Mouse (Mus musculus): ENCODE data around the gene Fam114a1. TPM values are rescaled to one million over a fixed set of nuclear protein-coding genes. Genes with fewer than 3 reads are reported as not detected.

Fam114a1 gene
- total RNA-seq, 2 experiments from 2014 or later, result 35.8 to 37.0 TPM

DNA sequence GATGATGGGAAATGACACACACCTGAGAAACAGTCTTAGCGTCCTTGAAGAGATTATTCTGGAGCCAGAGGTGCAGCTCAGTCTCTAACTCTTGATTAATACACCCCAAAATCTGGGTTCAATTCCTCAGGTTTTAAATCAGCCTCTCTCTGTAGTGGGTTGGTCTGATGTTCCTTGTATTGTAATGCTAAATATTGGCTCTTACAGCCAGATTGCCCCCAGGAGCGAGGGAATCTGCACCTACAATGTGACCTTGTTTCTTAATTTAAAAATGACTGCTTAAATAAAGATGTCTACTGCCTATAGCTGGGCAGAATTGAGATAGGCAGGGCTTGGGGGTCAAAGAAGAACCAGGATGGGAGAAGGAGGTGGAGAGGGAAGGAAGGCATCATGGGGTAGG, 89.9 kb downstream of the Fam114a1 start:
- DNase-seq, result no peak

DNA sequence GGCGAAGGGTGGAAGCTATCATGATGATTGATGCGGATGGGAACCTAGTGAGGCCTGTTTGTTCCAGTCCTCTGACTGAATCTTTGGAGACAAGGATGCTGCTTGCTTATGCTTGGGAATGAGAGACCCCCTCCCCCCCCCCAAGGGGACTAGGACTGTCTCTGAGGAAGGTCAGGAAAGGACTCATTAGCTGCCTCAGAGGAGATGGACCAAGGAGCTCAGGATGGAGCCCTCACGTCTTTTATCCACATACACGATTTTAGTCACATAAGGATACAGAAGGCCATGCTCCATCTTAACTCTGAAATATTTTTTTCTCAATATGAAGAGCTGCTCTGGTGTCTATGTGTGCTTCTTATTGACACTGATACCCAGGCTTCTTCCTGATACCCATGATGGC, 92.4 kb downstream of the Fam114a1 start:
- no peak for DNase-seq

DNA sequence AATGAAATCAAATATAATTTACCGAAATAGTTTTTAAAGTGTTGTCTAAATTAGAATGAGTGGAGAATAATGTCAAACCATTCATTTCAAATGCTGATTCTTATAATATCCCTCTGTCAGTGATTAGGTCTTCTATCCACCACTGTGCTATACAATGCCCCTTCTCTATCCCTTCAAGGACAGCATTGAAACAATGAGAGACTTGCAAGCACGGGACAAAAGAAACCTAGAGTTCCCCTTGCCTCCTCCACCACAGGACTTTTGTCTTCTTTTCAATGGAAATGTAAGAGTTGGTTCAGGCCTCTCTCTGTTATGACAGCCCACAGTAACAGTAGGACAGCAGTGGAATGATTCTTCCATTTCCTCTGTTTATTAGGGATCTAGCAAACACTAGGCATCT, 93.4 kb downstream of the Fam114a1 start:
- no peak for DNase-seq

DNA sequence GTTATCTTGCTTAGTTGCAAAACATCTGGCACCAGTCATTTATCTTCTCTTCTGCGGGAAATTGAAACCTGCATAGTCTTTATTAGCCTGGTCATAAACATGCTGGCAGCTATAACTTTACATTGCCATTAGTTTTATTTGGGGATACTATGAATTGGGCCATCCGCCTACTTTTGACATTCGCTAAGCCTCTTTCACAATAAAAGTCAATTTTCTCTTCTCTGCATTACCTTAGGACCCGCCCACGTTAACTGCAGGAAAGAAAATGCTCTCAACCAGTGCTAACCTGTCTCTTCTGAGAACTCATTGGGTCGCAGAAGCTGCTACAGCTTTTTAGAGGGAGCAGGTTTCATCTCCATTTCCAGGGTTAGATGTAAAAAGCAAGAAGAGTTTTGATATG, 98.3 kb downstream of the Fam114a1 start:
- DNase-seq, result no peak

DNA sequence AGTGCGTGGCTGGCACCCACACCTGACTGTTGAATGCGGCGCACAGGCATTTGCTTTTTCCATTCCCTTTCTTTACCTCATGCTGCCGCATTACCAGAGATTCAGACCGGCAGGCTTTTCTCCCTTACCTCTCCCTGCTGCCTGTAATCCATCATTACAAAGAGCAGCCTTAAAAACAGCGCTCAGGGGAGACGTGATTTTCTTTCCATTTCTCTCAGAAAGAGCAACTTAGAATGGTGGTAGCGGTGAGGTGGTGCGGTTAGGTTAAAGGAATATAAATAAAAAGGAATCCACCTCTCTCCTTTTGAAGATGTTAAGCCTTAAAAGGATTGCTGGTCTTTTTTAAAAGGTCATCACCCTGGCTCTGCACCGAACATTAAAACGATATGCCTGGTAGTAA, 100.0 kb downstream of the Fam114a1 start:
- no peak for DNase-seq

DNA sequence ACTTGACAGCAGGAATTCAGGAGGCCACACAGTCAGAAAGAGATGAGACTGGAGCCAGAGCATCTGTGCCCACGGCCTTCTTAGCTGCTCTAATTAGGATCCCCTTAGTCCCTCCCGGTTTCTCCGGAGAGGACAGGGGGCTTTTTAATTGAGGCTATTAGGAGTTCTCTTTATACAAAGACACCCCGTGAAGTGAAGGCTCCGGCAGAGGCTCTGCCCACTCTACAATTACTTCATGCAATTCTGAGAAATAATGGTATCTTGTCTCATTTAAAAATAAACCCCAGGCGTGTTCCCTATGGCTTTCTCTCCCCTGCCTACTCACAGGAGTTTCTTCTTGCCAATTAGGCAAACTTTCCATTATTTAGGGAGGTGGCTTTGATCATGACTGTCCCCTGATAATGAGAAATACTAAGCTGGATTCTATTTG, 101.8 kb downstream of the Fam114a1 start:
- no peak for DNase-seq

DNA sequence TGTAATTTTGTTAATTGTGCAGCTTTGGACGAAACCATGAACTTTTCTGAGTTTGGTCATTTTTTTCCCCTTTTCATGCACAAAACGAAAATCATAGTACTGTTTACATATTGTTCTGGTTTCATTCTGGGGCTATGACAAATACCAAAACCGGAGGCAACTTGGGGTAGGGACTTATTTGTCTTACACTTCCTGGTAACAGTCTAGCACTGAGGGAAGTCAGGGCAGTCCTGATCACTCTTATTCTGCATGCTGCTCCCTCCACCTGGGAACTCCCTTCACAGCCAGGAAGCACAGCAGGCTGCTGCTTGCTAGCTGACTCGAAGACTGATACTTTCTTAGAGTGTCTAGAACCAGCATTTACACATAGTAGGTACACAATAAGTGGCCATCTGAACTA, 103.4 kb downstream of the Fam114a1 start:
- DNase-seq, result no peak

DNA sequence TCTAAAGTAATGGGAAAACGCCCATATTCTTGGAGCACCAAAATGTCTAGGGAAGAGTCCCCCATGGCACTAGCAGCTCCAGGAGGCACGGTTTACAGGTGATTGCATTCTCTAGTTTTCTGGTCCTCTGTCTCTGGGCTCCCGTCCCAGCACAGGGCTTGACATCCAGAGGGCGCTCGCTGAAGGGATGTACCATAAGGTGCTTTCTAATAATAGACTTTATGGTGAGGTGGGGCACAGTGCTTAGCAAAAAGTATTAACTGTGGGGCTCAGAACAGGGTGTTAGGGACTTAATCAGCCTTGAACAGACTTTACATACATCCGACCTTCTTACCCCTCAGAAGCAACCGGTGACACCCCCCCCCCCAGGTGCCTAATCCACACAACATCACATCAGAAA, 104.8 kb downstream of the Fam114a1 start:
- peak; percentile 51 for DNase-seq

DNA sequence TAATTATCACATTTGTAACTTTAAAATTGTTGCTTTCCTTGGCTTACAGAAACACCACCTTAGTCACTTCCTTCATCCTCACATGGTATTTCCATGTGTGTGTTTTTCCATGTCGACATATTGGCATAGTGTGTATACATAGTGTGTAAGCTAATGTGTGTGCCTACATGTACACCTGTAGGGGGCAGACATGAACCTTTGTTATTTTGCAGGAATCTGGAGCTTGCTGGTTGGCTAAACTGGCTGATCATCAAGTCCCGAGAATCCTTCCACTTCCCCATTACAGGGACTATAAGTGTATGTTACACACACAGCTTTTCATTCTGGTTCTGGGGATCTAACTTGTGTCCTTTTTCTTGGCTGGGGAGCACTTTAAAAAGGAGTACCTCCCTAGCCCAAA, 106.2 kb downstream of the Fam114a1 start:
- no peak for DNase-seq

DNA sequence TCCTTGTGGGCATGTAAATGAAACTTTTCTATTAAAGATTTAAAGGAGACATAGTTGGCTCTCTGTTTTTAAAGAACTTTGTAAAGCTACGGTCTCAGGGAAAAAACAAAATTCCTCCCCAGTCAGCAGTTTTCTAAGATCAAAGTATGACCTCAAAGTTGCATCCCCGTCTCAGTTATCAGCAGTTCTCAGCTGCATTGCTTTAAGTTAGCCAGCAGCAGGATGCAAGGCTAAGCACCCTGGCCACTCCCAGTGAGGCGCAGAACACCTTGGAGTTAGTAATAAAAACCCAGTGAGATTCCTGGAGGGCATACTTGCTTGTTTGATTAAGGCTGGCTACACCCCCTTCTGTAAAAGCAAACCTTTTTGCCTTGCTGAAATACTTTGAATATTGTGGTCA, 106.9 kb downstream of the Fam114a1 start:
- DNase-seq, result no peak

DNA sequence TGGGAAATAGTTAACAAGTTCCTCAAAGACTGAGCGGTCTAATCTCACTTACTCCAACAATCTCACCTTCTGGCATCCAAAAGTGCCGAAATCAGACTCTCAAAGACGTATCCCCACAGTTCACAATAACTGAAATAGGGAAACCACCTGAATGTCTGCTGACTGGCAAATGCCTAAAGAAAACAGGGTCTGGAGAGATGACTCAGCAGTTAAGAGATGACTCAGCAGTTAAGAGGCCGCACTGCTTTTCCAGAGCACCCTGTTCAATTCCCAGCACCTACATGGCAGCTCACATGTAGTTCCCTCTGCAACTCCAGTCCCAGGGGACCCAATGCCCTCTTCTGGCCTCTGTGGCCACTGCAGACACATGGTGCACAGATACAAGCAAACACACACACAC, 108.2 kb downstream of the Fam114a1 start:
- DNase-seq, result no peak

DNA sequence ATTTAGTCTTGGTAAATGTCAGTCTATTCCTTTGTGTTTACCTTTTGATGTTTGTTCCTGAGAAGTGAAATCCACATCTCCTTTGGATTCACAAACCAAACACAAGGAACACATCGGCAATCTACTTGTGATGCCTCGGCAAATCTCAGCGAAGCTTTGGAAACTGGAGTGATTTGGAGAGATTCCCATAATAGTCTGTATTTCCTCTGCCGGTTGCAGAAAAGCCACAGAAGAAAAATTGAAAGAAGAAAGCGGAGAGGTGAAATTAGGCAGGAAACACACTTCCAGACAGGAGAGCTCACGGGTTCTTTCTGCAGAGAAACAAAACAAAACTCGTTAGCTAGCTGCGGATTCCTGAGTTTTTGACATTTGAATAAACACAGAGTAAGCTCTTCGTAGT, 110.0 kb downstream of the Fam114a1 start:
- DNase-seq, result no peak

DNA sequence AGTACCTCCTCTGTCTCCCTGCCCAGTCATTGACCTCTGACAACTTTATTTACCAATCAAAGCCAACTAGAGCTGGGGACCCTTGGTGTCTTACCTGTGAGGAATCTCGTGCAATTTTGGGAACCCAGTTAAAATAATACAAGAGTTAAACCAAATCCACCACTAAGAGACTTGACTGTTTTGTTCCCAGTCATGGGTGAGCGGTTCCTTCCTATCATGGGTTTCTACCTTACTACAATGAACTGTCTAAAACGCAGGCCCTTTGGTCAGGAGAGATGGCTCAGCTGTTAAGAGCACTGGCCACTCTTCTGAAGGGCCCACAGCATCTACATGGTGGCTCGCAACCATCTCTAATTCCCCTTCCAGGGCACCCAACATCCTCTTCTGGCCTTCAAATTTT, 112.0 kb downstream of the Fam114a1 start:
- no peak for DNase-seq

DNA sequence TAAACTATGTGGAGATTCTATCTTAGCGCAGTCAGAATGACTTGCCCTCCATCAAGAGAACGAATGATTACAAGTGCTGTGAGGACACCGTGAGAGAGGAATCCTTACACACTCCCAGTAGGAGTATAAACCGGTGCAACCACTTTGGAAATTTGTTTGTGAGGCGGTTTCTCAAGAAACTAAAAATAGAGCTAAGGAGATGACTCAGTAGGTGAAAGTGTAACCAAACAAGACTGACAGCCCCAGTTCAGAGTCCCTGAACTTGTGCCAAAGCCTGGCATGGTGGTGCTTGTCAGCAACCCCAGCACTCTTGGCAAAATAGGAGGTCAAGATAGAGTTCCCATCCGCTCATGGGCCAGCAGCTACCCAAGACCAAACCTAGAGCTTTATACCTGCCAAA, 116.7 kb downstream of the Fam114a1 start:
- peak; percentile 61 for DNase-seq

DNA sequence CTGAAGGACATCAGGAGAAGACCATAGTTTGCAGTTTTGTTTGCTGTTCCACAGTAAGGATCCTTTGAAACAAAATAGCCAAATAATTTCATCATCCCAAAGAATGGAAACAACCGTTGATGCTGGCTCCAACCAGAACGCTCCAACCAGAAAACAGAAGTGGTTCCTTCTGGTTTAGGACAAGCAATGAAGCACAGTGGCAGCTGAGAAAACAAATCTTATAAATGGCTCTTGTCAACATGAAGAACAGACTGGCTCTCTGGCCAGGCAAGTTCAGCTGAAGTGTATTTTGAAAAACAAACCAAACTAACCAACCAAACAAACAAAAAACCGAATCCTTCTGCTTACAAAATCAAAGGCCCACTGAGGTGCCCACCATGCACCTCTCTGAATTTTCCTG, 119.8 kb downstream of the Fam114a1 start:
- DNase-seq, result no peak

DNA sequence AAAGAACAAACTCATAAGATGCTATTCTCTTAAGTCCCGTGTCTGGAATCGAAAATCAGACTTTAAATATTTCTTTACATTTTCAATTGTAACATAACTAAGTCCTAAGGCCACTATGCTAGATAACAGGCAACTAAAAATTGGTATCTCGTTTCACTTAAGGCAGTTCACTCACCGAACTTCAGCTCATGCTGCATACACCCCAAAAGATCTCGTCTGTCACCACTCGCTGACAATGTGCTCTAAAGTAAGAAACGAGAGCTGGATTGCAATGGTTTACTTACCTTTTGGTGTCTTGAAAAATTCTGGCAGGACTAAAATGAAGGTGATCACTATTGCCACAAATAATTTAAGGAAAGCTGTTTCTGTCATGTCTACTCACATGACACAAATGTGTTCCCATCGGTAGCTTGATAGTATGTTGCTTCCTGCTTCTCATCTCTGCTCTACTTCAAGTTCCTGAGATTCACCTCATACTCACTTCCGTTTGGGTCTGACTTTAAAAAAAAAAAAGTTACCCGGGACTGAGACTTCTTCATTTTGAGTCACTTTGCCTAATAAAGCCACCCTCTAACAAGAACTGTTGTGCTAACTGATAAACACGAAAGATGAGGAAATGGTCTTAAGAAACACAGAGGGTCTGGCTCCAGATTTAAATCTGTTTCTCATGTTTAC, 121.5 kb downstream of the Fam114a1 start:
- no peak for DNase-seq

Small RNAs within 50 kb of the gene (microRNA-seq; reads per million reads assigned to microRNA genes)
- 364 to 386 reads per million in 2 experiments for gene Mir574

Other genes starting within 250 kb of the Fam114a1 start
- 10 to 100 TPM; 73.2 to 76.3 TPM for gene Klf3, start 166.7 kb upstream of the Fam114a1 start, total RNA-seq (2021)
- gene Tlr1, start 36.5 kb upstream of the Fam114a1 start, total RNA-seq (2021), result under 1 TPM; 0.32 to 0.36 TPM
- 1 to 10 TPM in 1 of 2 experiments, under 1 TPM in 1; 0.72 to 1.4 TPM for gene Tlr6, start 10.0 kb upstream of the Fam114a1 start, total RNA-seq (2021)
- gene Tmem156, start 122.1 kb downstream of the Fam114a1 start, total RNA-seq (2021), result under 1 TPM; 0.19 to 0.20 TPM
- 10 to 100 TPM; 21.5 to 22.8 TPM for gene Klhl5, start 137.5 kb downstream of the Fam114a1 start, total RNA-seq (2021)
- 1 to 10 TPM; 3.4 to 4.8 TPM for gene Wdr19, start 229.6 kb downstream of the Fam114a1 start, total RNA-seq (2021)

Measured in heart, postnatal 4 days (tissue).